Mouse (Mus musculus): ENCODE results near the gene Mdn1. TPM values are rescaled to one million over a fixed set of nuclear protein-coding genes. Genes with fewer than 3 reads are reported as not detected.

The Mdn1 gene
- polyA plus RNA-seq (2015; fragmentation: Nextera tagmentation; extraction: Ambion mirVana): 4.5 and 6.9 TPM in 2 replicates

DNA sequence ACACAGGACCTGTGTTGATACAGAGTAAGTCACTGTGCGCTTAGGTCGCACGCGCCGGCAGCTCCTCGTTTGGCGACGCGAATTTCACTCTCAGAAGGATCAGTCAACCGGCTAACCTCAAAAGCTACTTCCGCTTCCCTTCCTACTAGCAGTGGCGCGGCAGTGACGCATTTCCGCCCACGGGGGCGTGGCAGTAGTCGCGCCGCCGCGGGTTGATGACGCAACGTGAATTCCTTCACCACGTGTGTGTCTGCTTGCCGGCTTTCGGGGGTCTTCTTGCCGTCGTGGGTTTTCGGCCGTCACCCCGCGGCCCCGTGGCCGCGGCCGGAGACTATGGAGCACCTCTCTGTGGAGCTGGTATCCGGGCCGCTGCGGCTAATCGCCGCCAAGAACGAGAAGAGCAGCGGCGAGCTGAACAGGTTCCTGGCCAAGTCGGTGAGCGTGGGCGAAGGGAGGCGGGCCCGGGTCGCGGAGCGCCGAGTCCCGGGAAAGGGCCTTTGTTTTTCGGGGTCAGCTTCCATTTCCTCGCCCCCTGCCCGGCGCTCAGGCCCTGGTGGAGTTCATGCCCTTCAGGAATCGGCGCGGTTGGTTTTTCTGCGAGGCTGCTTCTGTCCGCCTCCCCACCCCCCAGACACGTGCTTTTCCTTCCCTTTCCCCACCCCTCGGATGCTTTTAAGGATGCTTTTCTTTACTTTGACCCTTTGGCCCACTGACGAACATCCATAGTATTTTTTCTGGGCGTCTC, at the start of gene Mdn1:
Gene Mdn1, plus strand, starts transcription at position 202 of the 745 bp plus-strand sequence.

DNA sequence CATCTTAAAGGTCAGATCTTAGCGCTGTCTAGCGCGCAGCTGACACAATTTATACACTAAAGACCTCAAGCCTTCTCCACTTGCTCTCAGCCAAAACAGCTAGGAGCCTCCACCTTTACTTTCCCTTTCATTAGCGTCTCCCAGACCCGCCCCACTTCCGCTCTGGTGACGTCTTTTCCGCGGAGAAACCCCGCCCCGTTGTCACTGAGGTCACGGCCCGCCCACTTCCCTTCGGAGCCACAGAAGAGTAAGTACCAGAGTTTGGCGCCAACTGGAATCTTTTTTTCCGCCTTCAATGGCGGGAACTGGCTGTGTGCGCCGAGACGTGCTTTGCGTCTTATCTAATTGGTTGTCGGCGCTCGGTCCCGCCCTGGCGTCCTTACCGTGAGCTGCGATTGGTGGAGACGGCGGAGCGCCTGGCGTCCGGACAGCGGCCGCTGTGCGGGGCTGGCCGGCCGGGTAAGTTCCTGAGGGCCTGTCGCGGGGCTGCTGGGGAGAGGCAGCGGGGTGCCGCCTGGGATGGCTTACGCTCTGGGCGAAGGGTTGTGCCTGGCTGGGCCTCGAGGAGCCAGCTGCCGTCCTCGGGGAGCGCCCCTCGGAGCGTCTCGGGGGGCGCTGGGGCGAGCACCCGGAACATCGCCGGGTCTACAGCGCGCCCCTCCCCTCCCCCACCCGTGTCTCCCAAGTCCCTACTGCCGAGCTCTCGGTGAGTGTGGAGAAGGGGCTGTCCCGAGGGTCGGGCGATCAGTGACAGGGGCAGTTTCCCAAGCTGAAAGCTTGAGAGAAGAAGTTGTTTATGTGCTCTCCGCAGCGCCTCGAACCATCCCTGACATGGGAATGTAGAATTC, 41.7 kb upstream of the Mdn1 start, which contains the start of gene Casp8ap2:
Gene Casp8ap2, plus strand, starts transcription at position 418 of the 848 bp plus-strand sequence.

DNA sequence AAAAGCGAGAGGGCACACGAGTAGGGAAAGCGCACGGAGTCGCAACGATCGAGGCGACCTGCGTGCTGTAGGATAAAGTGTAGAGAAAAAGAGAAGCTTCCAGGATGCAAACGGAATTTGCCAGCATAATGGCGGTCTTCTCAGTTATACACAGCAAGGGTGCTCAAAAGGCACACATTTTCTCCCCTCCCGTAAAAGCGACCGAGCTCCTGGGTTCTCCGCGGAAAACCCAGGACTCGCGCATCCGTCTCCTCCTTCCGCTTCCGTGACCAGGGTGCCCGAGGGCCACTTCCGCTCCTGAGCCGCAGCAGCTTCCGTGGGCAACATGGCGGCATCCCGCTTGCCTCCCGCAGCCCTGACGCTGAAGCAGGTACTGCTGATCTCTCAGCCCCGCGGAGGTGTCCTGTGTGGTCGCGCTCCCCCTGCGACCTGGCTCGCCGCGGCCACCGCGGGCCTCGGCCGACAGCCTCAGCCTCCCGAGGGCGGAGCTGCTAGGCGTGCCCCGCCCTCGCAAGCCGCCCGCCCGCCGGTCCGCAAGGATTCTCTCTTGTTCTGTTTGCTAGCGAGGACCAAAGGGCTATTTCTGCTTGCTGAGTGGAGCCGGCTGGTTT, 143.2 kb downstream of the Mdn1 start, which contains the start of gene Lyrm2:
Gene Lyrm2, plus strand, starts transcription at position 288 of the 611 bp plus-strand sequence.

Other genes with a start within 250 kb of the Mdn1 start
- not detected in 2 replicates for gene Gja10, start 54.4 kb upstream of the Mdn1 start, polyA plus RNA-seq (2015; fragmentation: Nextera tagmentation; extraction: Ambion mirVana)
- 19.9 and 28.0 TPM in 2 replicates for gene Casp8ap2, start 41.7 kb upstream of the Mdn1 start, polyA plus RNA-seq (2015; fragmentation: Nextera tagmentation; extraction: Ambion mirVana)
- gene Lyrm2, start 143.1 kb downstream of the Mdn1 start, polyA plus RNA-seq (2015; fragmentation: Nextera tagmentation; extraction: Ambion mirVana): 166 and 196 TPM in 2 replicates